Mouse (Mus musculus) layer of hippocampus, postnatal 10 days (tissue): ENCODE data around the gene Naa60. TPM values are rescaled to one million over a fixed set of nuclear protein-coding genes. Genes with fewer than 3 reads are reported as not detected.
"Not testable (repeated sequence)": the region's sequence is repeated elsewhere in the genome, so short reads cannot be mapped to it uniquely, and the experiment has no call there.

Experiments used
- DNase-seq, 2 experiments: peaks; one replicate each; pipeline ENCODE4 v3.0.0; 2021; ENCODE audit warnings: low spot score in 2 of 2
- long read RNA-seq: library from polyadenylated mRNA; stranded (forward); transcript quantifications from one replicate; pipeline ENCODE4 v2.0.0, GENCODE M21; 2023
- total RNA-seq, 2 experiments: library from RNA; stranded (reverse); gene quantifications; 2 replicates each; pipeline ENCODE4 v1.2.3; 2021

The Naa60 gene
- 100 to 1,000 TPM in 1 of 2 experiments, 10 to 100 TPM in 1; 95.0 to 107 TPM for total RNA-seq
- long read RNA-seq, transcript Naa60-205 (7 exons, 1,279 nt): minor isoform, 6 of 101 reads
- long read RNA-seq, transcript Naa60-212 (7 exons, 2,424 nt): major isoform, 59 of 101 reads
- long read RNA-seq, partial matches to known transcripts: 6 of 101 reads
- long read RNA-seq, other reads (novel, unspliced or antisense): 30 of 101 reads

- peak; percentile 83 to 87 for DNase-seq
Observed at GRCm38 (mm10) chr16:3872216-3873047, at the start of gene Naa60. Gene Naa60 (plus strand): TSS chr16:3872375.

DNA sequence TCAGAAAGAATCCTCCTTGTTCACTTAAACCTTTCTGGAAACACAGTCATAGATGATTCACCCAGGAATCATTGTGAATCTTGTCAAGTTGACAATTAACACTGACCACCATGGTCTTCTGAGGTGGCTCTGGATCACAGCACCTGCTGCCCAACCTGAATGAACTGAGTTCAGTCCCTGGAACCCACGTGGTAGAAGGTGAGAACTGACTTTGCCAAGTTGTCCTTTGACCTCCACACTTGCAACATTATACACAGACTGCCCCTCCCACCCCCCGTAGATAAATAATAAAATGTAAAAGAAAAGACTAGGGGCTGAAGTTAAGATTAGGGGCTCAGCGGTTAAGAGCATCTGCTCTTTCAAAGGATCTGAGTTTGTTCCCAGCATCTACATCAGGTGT, 44.2 kb upstream of the Naa60 start:
- DNase-seq: no peak

GRCm38 (mm10) chr16:3829727-3830126, 42.4 kb upstream of the Naa60 start:
- DNase-seq: no peak

DNA sequence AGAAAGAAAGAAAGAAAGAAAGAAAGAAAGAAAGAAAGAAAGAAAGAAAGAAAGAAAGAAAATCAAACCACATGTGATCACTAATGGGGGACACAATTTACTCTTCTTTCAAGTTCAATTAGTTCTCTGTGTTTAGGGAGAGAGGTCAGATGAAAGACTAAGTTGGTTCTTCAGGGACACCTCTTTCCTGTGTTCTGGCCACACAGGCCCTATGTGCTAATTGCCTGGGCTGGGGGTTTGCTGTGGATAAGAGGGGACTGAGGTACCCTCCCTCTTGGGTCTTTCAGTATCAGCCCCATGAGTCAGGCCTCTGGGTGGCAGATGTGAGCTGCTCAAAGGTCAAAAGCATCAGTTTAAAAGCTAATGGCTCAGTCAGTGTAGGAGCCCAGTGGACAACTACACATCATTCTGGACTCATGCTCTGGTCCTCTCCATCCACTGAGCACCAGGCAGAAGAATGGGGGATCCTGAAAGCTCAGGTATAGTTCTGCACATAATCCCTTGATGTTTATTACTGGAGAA, 41.5 kb upstream of the Naa60 start, which contains the start of gene Olfr15:
Gene Olfr15 (plus strand): TSS at position 291 of the 522 bp plus-strand sequence.
- no peak for DNase-seq

DNA sequence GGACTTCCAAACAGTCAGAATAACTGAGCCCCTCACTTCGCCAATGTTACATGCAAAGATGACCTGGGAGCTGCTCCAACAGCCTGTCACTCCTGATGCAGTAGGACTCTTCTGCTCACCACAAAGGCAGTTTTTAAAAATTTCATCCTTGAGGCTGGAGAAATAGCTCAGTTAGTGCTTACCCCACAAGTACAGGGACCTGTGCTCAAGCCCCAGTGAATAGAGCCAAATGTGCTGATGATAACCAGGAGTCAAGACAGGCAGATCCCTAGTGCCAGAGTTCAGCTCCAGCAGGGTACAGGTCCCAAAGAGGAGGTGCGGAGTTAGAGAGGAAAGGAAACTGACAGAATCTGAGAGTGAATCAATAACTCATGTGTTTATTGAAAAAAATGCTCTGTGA, 36.7 kb upstream of the Naa60 start:
- DNase-seq: no peak

DNA sequence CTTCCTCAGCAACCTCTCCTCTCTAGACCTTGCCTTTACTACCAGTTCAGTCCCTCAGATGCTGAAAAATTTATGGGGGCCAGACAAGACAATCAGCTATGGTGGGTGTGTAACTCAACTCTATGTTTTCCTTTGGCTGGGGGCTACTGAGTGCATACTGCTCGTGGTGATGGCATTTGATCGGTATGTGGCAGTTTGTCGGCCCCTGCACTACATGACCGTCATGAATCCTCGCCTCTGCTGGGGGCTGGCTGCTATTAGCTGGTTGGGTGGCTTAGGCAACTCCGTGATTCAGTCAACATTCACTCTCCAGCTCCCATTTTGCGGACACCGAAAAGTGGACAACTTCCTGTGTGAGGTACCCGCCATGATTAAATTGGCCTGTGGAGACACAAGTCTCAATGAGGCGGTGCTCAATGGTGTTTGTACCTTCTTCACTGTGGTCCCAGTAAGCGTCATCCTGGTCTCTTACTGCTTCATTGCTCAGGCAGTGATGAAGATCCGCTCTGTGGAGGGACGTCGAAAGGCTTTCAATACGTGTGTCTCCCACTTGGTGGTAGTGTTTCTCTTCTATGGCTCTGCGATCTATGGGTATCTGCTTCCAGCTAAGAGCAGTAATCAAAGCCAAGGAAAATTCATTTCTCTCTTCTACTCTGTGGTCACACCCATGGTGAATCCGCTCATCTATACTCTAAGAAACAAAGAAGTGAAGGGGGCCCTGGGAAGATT, 32.9 kb upstream of the Naa60 start:
- DNase-seq: peak; percentile 24 to 39

DNA sequence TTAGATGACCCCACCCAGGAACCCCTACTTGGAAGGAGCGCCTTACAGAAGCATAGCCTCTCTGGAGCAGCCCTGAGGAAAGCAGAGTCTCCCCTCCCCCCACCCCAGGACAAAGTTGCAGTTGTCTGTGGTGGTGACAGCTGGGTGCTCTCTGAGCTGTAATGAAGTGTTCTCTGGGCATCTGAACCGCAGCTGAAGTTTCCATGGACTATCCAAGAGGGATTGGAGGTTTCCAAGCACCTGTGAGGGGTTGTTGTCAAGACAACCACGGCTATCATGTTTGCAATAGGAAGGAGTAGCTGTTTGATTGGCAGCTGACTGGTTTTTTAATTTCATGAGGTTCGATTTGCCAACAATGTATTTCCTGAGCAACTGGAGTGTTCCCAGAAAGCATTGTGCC, 29.2 kb upstream of the Naa60 start:
- DNase-seq: no peak

DNA sequence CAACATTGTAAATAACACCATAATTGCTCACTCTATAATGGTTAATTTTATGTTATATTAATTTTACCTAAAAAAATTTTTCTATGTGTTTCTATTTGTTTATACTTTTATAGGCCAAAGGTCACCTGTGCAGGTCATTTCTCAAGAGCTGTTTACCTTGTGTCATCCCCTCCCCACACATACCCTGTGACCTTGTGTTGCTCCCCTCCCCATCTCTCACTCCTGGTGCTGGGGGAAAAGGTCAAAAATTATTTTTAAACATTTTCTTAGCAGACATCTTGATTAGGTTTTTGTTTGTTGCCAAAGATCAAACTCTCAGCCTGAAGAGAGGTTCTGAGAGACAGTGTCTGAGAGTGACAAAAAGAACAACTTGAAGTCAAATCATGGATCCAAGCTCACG, 28.4 kb upstream of the Naa60 start:
- DNase-seq: no peak

- DNase-seq: peak; percentile 85 to 90
Observed at GRCm38 (mm10) chr16:3846711-3847518, 25.3 kb upstream of the Naa60 start, which contains the start of gene Zfp174. Gene Zfp174 (plus strand): TSS chr16:3847268.

DNA sequence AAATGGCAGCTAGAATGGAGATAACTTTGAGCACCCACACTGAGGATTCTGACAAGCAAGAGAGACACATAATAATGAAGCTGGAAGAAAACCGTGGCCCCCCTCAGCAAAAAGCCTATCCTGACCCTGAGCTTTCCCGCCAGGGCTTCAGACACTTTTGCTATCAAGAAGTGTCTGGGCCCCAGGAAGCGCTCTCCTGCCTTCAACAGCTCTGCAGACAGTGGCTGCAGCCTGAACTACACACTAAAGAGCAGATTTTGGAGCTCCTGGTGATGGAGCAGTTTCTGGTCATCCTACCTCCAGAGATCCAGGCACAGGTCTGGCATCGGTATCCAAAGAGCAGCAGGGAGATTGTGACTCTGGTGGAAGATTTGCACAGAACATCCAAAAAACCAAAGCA, 24.3 kb upstream of the Naa60 start:
- no peak for DNase-seq

DNA sequence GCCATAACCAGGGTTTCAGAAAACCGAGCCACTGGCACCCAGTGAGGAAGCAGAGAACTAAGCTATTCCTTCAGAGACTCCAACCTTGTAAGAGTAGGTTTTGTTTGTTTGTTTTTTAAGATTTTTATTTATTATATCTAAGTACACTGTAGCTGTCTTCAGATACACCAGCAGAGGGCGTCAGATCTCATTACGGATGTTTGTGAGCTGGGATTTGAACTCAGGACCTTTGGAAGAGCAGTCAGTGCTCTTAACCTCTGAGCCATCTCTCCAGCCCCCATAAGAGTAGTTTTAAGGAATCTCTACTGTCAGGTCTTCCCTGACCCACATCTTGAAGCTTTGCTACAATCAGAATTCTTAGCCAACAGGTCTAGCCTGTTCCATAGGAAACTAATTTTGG, 23.8 kb upstream of the Naa60 start:
- DNase-seq: no peak

GRCm38 (mm10) chr16:3851301-3851700, 20.9 kb upstream of the Naa60 start:
- not testable (repeated sequence) for DNase-seq

DNA sequence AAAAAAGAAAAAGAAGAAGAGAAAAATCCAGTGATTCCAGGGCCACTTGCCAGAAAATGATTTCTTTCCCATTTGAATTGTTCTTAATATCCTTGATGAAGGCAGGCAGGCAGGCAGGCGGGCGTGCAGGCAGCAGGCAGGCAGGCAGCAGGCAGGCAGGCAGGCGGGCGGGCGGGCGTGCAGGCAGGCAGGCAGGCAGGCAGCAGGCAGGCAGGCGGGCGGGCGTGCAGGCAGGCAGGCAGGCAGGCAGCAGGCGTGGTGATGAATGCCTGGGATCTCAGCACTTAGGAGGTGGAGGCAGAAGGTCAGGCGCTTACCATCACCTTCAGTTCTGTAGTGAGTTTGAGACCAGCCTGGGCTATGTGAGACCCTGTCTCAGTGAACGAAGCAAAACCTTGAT, 19.6 kb upstream of the Naa60 start:
- no peak for DNase-seq

GRCm38 (mm10) chr16:3854437-3855182, 17.6 kb upstream of the Naa60 start:
- DNase-seq: no peak

- no peak for DNase-seq
Observed at GRCm38 (mm10) chr16:3855776-3856175, 16.4 kb upstream of the Naa60 start.

DNA sequence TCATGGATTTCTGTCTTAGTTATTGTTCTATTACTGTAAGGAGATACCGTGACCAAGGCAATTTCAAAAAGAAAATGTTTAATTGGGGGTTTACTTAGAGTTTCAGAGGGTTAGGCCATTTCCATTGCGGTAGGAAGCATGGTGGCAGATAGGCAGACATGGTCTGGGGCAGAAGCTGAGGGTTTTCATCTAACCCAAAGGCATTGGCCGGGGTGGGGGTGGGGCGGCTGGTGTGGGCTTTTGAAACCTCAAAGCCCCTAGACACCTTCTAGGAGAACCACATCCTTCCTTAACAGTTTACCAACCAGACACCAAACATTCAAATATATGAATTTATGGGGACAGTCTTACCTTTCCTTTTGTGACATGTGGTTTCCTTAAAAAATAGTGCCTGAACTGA, 12.9 kb upstream of the Naa60 start:
- no peak for DNase-seq

- no peak for DNase-seq
Observed at GRCm38 (mm10) chr16:3871815-3872214, 360 bp upstream of the Naa60 start.

- DNase-seq: no peak
Observed at GRCm38 (mm10) chr16:3876346-3876745, 4.2 kb downstream of the Naa60 start.

- DNase-seq: peak; percentile 92 to 96
Observed at GRCm38 (mm10) chr16:3884201-3885064, 12.3 kb downstream of the Naa60 start, which contains the start of the genes Zfp597 and Gm20695. Gene Zfp597 (minus strand): TSS chr16:3884561. Gene Gm20695 (plus strand): TSS chr16:3884648.
